Mouse (Mus musculus) regulatory T cell (primary cell): Measurements from ENCODE around the gene Srrm3.

ENCODE experiments used
- in situ Hi-C: fragments of 300-600 bp; cut with MboI, MseI; formaldehyde crosslinking; loops from one replicate; pipeline ENCODE4 v1.15.1; 2025; ENCODE audit warnings: high pct_unique_total_duplicates

Gene Srrm3

GRCm38 (mm10) chr5:135806555-135807262 is at the start of gene Srrm3:
Srrm3 (plus strand) TSS chr5:135806890.
- in situ Hi-C loops = loop anchor here (5.0 kb wide), 1 partner anchor 41 kb away; no protein-coding TSS in a partner anchor

DNA sequence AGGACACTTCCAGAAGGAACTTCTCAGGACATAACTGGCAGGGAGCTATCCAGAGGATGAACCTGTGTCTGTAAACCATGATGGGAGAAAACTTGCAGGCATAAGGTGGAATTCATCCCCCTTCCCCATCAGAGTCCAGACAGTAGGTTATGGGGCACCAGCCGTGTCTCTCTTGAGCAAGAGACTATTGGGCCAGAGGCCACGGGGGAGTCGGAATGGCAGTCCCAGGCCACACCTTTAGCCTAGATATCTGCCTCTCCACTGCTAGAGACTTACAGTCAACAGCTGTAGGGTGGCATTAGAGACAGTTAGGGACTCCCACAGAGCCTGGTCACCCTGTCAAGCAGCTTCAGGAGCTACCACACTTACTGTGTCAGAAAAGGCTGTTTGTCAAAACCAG is 44.8 kb upstream of the Srrm3 start:
- in situ Hi-C loops = loop anchor here (5.0 kb wide), 1 partner anchor 145 kb away; no protein-coding TSS in a partner anchor

DNA sequence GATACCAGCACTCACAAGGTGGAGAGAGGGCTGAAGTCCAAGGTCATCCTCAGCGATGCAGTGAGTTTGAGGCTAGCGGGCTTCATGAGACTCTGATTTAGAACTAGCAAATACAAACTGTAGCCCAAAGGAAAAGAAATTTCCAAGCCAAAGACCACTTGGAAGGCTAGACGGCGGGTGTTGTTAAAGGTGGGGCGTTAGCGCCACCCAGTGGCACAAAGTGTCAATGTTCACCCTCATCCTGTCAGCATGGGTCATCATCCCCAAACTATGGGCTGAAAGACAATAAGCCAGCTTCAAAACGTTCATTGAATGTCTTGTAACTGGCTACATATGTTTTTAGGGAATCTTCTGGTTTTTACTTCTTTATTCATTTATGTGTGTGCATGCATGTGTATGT is 43.2 kb upstream of the Srrm3 start:
- in situ Hi-C loops = loop anchor here (5.0 kb wide), 1 partner anchor 146 kb away; no protein-coding TSS in a partner anchor

DNA sequence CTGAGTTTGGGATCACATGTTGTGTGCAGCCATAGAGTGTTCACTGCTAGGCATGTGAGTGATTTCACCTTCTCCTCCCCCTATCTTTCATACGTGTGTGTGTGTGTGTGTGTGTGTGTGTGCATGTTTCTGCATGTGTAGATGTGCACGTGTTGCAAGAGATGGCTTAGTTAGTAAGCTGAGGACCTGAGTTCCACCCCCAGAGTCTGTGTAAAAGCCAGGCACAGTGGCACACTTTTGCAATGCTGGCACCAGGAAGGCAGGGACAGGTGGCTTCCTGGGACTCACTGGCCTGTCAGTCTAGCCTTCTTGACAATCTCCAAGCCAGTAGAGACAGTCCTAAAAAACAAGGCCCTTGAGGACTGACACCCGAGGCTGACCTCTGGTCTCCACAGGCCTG is 41.7 kb upstream of the Srrm3 start:
- in situ Hi-C loops = loop anchor here (5.0 kb wide), 1 partner anchor 148 kb away; no protein-coding TSS in a partner anchor

GRCm38 (mm10) chr5:135772519-135772918 is 34.2 kb upstream of the Srrm3 start:
- in situ Hi-C loops = no loop called here

DNA sequence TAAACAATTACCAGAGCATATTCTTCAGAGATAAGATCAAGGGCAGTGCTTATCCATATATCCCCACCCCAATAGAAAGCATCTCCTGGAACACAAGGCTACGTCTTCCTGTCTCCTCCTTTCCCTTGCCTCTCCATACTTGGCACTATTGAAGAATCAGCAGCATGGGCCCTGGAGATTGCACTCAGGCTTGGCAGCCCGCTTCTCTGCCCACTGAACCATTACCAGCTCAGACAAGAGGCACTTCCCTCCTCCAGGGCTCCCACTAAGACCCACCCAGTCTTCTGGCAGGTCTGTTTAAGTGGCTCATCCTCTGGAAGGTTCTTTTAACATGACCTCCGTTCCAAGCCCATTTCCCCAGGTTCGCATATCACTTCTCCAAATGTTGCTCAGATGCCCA is 30.1 kb upstream of the Srrm3 start:
- in situ Hi-C loops = no loop called here

DNA sequence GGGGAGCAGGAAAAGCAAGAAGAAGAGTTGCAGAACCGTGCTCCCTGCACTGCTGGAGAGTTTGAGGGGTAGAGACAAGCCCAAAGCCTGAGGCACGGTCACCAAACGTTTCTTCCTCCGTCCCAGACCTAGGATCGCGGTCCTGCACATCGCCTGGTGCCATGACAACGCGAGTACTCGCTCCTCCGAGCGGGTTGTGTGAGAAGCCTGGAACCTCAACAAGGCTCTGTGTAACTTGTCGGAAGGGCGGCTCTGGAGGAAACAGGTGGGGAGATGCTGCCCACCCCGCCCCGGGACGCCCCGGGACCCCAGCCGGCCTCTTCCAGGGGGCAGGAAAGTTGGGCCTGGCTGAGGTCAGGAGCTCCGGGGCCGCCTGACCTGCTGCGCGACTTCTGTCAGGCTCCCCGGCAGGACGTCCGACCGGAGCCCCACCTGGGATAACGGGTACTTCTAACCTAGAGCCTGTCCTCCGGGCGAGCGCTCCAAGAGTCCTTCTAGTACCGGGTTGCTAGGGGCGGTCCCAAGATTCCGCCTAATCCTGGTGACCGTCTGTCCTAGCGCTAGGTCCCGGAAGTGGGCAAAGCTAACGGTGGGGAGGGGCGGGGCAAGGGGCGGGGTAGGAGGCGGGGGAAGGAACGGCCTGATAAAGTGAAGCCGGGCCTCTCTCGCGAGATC is 28.8 kb upstream of the Srrm3 start, which contains the start of gene Styxl1:
Gene Styxl1, minus strand, starts transcription at position 590 of the 675 bp plus-strand sequence.
- in situ Hi-C loops = no loop called here

- in situ Hi-C loops = no loop called here
These were observed 27.9 kb upstream of the Srrm3 start, which contains the start of gene Mdh2 for GRCm38 (mm10) chr5:135778471-135779445. Mdh2 (plus strand) TSS chr5:135778480.

- in situ Hi-C loops = no loop called here
These were observed 26.4 kb upstream of the Srrm3 start for GRCm38 (mm10) chr5:135780331-135780730.

GRCm38 (mm10) chr5:135782901-135783300 is 23.8 kb upstream of the Srrm3 start:
- in situ Hi-C loops = no loop called here

- in situ Hi-C loops = no loop called here
These were observed 12.5 kb upstream of the Srrm3 start for GRCm38 (mm10) chr5:135793996-135794858.

- in situ Hi-C loops = no loop called here
These were observed 11.9 kb upstream of the Srrm3 start for GRCm38 (mm10) chr5:135794859-135795181.

- in situ Hi-C loops = no loop called here
These were observed 6.9 kb upstream of the Srrm3 start for GRCm38 (mm10) chr5:135799746-135800145.

DNA sequence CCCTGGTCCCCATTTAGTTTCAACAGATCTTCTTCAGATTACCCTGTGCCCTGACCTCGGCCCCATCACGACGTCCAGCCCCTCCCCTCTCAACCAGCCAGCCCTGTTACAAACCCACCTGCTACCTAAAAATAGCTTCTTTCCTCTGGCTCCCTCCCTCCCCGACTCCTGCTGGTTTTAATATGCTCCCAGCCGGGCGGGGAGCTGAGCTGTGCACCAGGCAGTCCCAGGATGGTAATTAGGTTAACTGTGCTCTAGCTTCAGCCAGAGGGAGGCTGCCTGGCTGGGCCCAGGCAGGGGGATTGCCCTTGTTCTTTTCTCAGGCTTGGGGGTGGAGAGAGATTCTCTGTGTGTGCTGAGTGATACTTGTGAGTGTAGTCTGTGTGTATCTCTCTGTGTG is 5.8 kb upstream of the Srrm3 start:
- in situ Hi-C loops = no loop called here

DNA sequence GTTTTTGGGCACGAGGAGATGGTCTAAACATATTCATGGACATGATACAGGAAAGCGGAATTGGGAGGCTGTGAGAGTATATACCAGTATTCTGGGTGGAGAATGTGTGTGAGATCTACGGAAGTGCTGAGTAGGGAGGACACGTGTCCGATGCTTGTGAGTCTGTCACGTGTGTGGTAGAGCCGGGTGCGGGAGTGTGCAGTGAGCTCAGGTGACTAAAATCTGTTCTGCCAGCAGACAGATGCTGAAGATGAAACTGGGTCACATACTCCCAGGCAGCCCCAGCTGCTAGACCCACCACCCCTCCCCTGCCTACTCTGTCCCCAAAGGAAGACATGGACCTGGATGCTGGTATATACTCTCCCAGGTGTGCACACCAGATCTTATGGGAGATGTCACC is 4.0 kb upstream of the Srrm3 start:
- in situ Hi-C loops = no loop called here

DNA sequence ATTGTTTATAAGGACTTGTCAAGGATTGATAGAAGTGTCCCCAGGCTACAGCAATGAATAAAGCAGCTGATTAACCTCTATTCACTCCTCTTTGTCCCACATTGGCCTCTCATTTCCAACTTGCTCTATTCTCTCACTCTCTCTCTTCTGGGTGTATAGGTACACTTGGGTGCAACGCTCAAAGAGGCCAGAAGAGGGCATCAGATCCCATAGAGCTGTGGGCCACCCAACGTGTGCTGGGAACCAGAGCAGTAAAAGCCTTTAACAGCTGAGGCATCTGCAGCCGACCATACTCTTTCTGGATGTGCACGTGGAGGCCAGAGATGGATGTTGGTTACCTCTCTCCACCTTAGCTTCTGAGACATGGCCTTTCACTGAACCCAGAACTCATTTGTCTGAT is 3.6 kb upstream of the Srrm3 start:
- in situ Hi-C loops = no loop called here

GRCm38 (mm10) chr5:135803676-135804075 is 3.0 kb upstream of the Srrm3 start:
- in situ Hi-C loops = no loop called here

DNA sequence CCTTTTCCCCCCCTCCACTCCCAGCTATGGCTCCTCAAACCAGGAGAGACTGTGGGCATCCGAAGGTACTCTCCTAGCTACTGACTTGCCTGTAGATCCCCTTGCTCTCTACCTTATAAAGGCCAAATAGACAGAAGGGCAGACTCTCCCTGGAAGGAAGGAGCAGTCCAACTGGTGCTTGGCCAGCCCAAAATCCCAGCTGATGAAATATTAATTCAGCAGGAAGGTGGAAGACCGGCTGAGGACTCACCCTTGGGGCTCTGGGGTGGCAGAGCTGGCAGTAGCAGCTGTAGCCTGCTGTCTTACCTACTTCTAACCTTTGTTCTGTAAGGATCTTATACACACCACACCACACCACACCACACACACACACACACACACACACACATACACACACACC is 2.0 kb upstream of the Srrm3 start:
- in situ Hi-C loops = loop anchor here (5.0 kb wide), 1 partner anchor 43 kb away; no protein-coding TSS in a partner anchor

DNA sequence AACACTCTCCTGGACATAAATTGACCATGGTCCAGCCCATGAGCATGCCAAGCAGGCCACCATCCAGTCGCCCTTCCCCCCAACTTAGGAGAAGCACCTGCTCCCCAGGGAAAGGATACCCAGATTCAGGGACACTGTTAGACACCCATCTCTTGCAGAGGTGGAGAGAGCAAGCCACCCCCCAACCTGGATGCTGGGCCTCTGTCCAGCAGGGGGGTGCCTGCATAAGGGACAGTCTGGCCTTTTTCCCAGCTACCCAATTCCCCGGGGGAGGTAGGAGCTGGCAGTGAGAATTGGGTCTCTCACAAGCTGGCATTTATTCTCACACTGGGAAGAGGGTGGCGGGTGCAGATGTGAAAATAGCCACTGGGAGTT is 560 bp downstream of the Srrm3 start:
- in situ Hi-C loops = loop anchor here (5.0 kb wide), 1 partner anchor 40 kb away; no protein-coding TSS in a partner anchor

DNA sequence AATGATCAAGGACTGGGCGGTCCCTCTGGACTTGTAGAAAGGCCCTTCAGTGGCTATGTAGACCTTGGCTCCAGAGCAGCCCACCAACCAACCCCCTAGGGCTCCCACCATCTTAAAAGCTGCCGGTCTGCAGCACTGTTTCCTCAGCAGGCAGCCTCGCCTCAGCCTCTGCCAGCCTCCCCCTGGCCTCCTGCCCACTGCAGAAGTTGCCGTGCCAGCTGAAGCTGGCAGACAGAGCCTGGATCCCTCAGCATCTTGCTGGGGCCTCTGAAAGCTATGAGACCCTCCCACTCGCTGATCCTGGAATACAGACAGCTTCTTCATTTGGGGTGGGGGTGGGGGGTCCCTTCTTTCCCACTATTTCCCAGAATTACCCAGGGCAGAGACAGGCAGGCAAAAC is 6.3 kb downstream of the Srrm3 start:
- in situ Hi-C loops = no loop called here

DNA sequence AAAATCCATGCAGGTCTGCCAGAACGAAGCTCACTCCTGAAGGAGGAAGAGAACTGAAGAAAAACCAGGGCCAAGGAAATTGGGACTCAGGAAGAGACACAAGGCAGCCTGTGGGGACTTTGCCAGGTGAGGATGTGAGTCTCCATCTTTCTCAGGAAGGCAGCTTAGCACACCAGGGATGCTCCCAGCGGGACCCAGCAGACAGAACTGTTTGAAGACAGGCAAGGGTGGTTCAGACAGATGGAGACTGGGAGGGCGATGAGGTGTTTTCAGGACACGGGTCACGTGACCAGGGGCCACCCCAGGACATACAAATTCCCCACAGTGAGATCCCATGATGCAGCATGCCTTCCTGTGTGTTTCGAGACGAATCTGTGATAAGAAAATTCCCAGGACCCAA is 11.8 kb downstream of the Srrm3 start:
- in situ Hi-C loops = no loop called here
